Mouse (Mus musculus) lung, postnatal 0 days (tissue): ENCODE measurements around the gene Agpat2.

Experiments
- CTCF ChIP-seq: IDR thresholded peaks from 2 replicates; pipeline ENCODE4 v1.5.1; 2016; ENCODE audit warnings: antibody characterized with exemption, mild to moderate bottlenecking
- EP300 ChIP-seq: IDR thresholded peaks from 2 replicates; pipeline ENCODE4 v1.6.1; 2016; ENCODE audit warnings: antibody characterized with exemption, mild to moderate bottlenecking, control low read depth

DNA sequence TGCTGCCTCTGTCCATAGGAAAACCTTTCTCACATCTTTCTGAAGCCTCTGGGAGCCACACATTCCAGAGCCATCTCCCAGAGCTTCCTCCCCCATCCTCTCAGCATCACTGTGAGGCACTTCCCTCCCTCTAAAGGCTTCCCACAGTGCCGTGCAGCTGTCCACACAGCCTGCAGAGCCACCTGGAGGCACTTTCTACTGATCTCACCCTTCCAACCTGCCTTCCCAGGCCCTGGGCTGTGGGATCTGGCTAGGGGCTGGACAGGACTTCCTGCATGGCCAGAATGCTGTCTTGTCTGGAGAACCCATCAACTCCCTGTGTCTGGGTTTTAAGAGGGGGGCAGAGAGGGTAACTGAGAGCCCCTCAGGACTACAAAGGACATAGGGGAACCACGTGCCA lies 56.7 kb downstream of the Agpat2 start:
- no peak for TF ChIP-seq EP300
- TF ChIP-seq CTCF: peak; percentile 48
